Mouse (Mus musculus) limb, embryonic 14.5 days (tissue): ENCODE measurements around the gene Slc6a11. TPM values are rescaled to one million over a fixed set of nuclear protein-coding genes. Genes with fewer than 3 reads are reported as not detected.
A peak's percentile ranks its signal among the peaks of the same experiment; 100 is the strongest.

Source experiments
- ATAC-seq: fragments of 200-750 bp; cut with Nextera tagmentation; 2 replicates; pipeline ENCODE4 v1.8.0; 2017; ENCODE audit warnings: low read depth, moderate number of reproducible peaks, moderate TSS enrichment; ENCODE audit not compliant: low FRiP score
- DNase-seq: peaks from one replicate; pipeline ENCODE4 v3.0.0-alpha.2; 2015; ENCODE audit warnings: low spot score
- H3K27ac ChIP-seq: fragments of 300-500 bp; sonication (generic); replicated peaks from 2 replicates; pipeline ENCODE4 v1.5.1; 2014; ENCODE audit warnings: low read depth, mild to moderate bottlenecking, low read length, moderate library complexity, mixed read lengths
- H3K27me3 ChIP-seq: fragments of 300-500 bp; sonication (generic); 2 replicates; pipeline ENCODE4 v1.6.1; 2014; ENCODE audit warnings: low read length, mixed read lengths; ENCODE audit not compliant: control insufficient read depth, insufficient read depth
- H3K36me3 ChIP-seq: fragments of 300-500 bp; sonication (generic); 2 replicates; pipeline ENCODE4 v1.6.1; 2014; ENCODE audit warnings: mild to moderate bottlenecking, low read length, moderate library complexity, mixed read lengths; ENCODE audit not compliant: control insufficient read depth, insufficient read depth
- H3K4me1 ChIP-seq: fragments of 300-500 bp; sonication (generic); 2 replicates; pipeline ENCODE4 v1.6.1; 2014; ENCODE audit warnings: antibody characterized with exemption, low read length, mixed read lengths; ENCODE audit not compliant: control insufficient read depth, insufficient read depth
- H3K4me2 ChIP-seq: fragments of 300-500 bp; sonication (generic); replicated peaks from 2 replicates; pipeline ENCODE4 v1.6.1; 2014; ENCODE audit warnings: low read depth, mild to moderate bottlenecking, low read length, moderate library complexity; ENCODE audit not compliant: severe bottlenecking
- H3K4me3 ChIP-seq: fragments of 300-500 bp; sonication (generic); replicated peaks from 2 replicates; pipeline ENCODE4 v1.5.1; 2014; ENCODE audit warnings: low read length
- H3K9ac ChIP-seq: fragments of 300-500 bp; sonication (generic); 2 replicates; pipeline ENCODE4 v1.6.1; 2014; ENCODE audit warnings: mild to moderate bottlenecking, low read depth, low read length, moderate library complexity; ENCODE audit not compliant: severe bottlenecking
- H3K9me3 ChIP-seq: fragments of 300-500 bp; sonication (generic); 2 replicates; pipeline ENCODE4 v1.6.1; 2016; ENCODE audit warnings: low read length; ENCODE audit not compliant: control insufficient read depth
- POLR2A ChIP-seq: fragments of 200-500 bp; IDR thresholded peaks from 2 replicates; pipeline ENCODE4 v1.8.0; 2012; ENCODE audit warnings: inconsistent platforms, mild to moderate bottlenecking, moderate library complexity, borderline replicate concordance; ENCODE audit not compliant: insufficient read depth, insufficient read length; ENCODE audit errors: extremely low read depth
- WGBS: fragments of 180-500 bp; shearing (Covaris S2); extraction: QIAGEN DNeasy Blood & Tissue Kit; methylation state at CpG from one replicate; pipeline ENCODE4 v1.1.7; 2014; 5-methylcytosine and 5-hydroxymethylcytosine counted together
- polyA plus RNA-seq, 2 experiments: library from polyadenylated mRNA; depleted of rRNA in 1 of 2; stranded (reverse) in 1 of 2; unstranded in 1 of 2; fragments of >200 nt; fragmentation: Nextera tagmentation in 1 of 2; extraction: Ambion mirVana in 1 of 2; gene quantifications; 2 replicates each; pipeline versions ENCODE4 v1.2.1 to v1.2.3; 2012 to 2014

Slc6a11 gene
- polyA plus RNA-seq, 2 experiments: 0.11 TPM

GRCm38 (mm10) chr6:114297260-114298002 is 166.4 kb downstream of the Slc6a11 start:
- Histone ChIP-seq H3K4me2 (no peak overlapping the region), H3K9me3 (no peaks in the 10 kb centered on the region), H3K4me1 (peaks cover 7% of the 10 kb centered on the region; the same call in 1 of the 2 replicates), H3K27ac (no peak overlapping the region), H3K9ac (no peak overlapping the region), H3K27me3 (no peaks in the 10 kb centered on the region), H3K36me3 (no peaks in the 10 kb centered on the region), H3K4me3 (no peak overlapping the region)
- 42% methylated on average over 10 of the region's 10 CpGs for WGBS
- DNase-seq: peak; percentile 14
- ATAC-seq: no peak
- TF ChIP-seq POLR2A: no peak

Other genes with a start within 250 kb of the Slc6a11 start
- gene Atp2b2, start 88.6 kb upstream of the Slc6a11 start, polyA plus RNA-seq (2012; rRNA removed): 0.08 and 0.09 TPM in 2 replicates
- 0.11 TPM in 1 of 2 replicates, not detected in the other for gene Atp2b2, start 88.6 kb upstream of the Slc6a11 start, polyA plus RNA-seq (2014; fragmentation: Nextera tagmentation; extraction: Ambion mirVana)
- 0.64 and 0.77 TPM in 2 replicates for gene Slc6a1, start 151.4 kb downstream of the Slc6a11 start, polyA plus RNA-seq (2012; rRNA removed)
- 0.08 and 0.18 TPM in 2 replicates for gene Slc6a1, start 151.4 kb downstream of the Slc6a11 start, polyA plus RNA-seq (2014; fragmentation: Nextera tagmentation; extraction: Ambion mirVana)